Mouse (Mus musculus) cerebellum, adult 9-11 months (tissue): ENCODE measurements around the gene Ccdc9.

ENCODE experiments used
- DNase-seq: peaks from one replicate; pipeline ENCODE4 v3.0.0; 2022

The Ccdc9 gene

GRCm38 (mm10) chr7:16286026-16286961 is at the start of gene Ccdc9:
Gene Ccdc9, minus strand, starts transcription at chr7:16286795.
- DNase-seq, result peak; percentile 98

- DNase-seq, result no peak
These were observed 42.6 kb upstream of the Ccdc9 start for GRCm38 (mm10) chr7:16329146-16329545.

- no peak for DNase-seq
These were observed 40.0 kb upstream of the Ccdc9 start for GRCm38 (mm10) chr7:16326607-16326971.

- peak; percentile 85 for DNase-seq
These were observed 39.5 kb upstream of the Ccdc9 start for GRCm38 (mm10) chr7:16325920-16326606.

- DNase-seq, result no peak
These were observed 38.1 kb upstream of the Ccdc9 start for GRCm38 (mm10) chr7:16324661-16325060.

GRCm38 (mm10) chr7:16320479-16320878 is 33.9 kb upstream of the Ccdc9 start:
- no peak for DNase-seq

GRCm38 (mm10) chr7:16319216-16319615 is 32.6 kb upstream of the Ccdc9 start:
- no peak for DNase-seq

- no peak for DNase-seq
These were observed 30.5 kb upstream of the Ccdc9 start for GRCm38 (mm10) chr7:16317094-16317493.

GRCm38 (mm10) chr7:16315222-16315759 is 28.7 kb upstream of the Ccdc9 start:
- DNase-seq, result no peak

GRCm38 (mm10) chr7:16314221-16314775 is 27.7 kb upstream of the Ccdc9 start:
- no peak for DNase-seq

- peak; percentile 84 for DNase-seq
These were observed 27.1 kb upstream of the Ccdc9 start for GRCm38 (mm10) chr7:16313481-16314220.

- DNase-seq, result peak; percentile 82
These were observed 26.2 kb upstream of the Ccdc9 start for GRCm38 (mm10) chr7:16312672-16313311.

- DNase-seq, result peak; percentile 73
These were observed 25.5 kb upstream of the Ccdc9 start for GRCm38 (mm10) chr7:16312011-16312671.

- DNase-seq, result peak; percentile 64
These were observed 24.9 kb upstream of the Ccdc9 start for GRCm38 (mm10) chr7:16311453-16312004.

GRCm38 (mm10) chr7:16310521-16311452 is 24.2 kb upstream of the Ccdc9 start:
- DNase-seq, result peak; percentile 81

- peak; percentile 90 for DNase-seq
These were observed 23.5 kb upstream of the Ccdc9 start for GRCm38 (mm10) chr7:16310020-16310520.

GRCm38 (mm10) chr7:16309318-16310019 is 22.9 kb upstream of the Ccdc9 start:
- DNase-seq, result peak; percentile 91

GRCm38 (mm10) chr7:16308555-16309317 is 22.1 kb upstream of the Ccdc9 start:
- DNase-seq, result peak; percentile 64
